Mouse (Mus musculus): ENCODE measurements around the gene Prpf3.

DNA sequence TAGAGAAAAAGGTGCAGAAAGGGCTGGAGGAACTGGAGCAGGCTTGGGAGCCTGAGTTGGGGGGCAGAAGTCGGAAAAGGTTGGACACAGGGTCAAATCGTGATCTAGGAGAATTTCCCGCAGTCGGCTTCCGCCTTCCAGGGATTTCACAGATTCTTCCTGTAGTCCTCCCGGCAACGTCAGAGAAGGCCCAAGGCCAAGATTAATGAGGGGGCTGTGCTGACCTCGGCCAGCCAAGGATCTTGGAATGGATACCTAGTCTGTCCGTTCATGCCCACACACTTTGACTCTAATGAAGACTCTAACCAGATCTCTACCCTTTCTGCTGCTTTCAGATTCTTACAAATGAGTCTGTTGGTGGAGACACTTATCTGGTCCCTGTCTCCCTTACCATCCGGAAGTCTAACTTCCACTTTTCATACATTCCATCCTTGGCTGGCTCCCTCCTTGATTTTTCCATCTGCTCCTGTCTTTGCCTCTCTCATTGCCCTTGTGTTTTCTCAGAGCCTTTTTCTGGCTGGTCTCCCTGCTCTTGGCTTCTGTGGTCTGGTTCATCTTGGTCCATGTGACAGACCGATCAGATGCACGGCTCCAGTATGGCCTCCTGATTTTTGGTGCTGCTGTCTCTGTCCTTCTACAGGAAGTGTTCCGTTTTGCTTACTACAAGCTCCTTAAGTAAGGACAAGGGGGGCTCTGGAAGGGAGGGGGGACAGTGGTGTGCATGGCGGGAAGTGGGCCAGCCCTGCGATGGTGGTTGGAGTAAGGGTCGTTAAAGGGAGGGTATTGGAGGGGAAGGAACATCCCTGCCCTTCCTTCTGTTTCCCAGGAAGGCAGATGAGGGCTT, 38.9 kb upstream of the Prpf3 start:
- TF ChIP-seq POLR2A (IDR thresholded peaks at IDR 0.05; ENCODE audit: insufficient read depth, low read depth, low read length), result no peak
- no peak for TF ChIP-seq CTCF (IDR thresholded peaks at IDR 0.05; ENCODE audit: insufficient read depth, low read depth, low read length)
